Mouse (Mus musculus) liver, embryonic 14.5 days (tissue): ENCODE data around the gene Radil.

ENCODE experiments used
- CTCF ChIP-seq: IDR thresholded peaks from 2 replicates; pipeline ENCODE4 v1.5.1; 2016; ENCODE audit warnings: antibody characterized with exemption, low read depth, control low read depth
- EP300 ChIP-seq: IDR thresholded peaks from 2 replicates; pipeline ENCODE4 v1.6.1; 2016; ENCODE audit warnings: antibody characterized with exemption, low read depth

DNA sequence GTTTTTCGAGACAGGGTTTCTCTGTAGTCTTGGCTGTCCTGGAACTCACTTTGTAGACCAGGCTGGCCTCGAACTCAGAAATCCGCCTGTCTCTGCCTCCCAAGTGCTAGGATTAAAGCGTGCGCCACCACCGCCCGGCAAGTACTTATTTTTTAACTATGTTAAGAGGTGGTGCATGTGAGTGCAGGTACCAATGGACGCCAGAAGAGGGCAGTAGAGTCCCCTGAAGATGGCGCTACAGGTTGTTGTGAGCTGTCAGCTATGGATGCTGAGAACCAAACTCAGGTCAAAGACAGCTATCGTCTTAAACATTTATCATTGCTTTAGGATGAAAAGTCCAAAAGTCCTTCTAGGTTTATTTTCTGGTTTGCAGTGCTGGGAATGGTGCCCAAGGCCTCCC lies 27.3 kb upstream of the Radil start:
- TF ChIP-seq CTCF (peak; percentile 56), EP300 (no peak)
